Mouse (Mus musculus): ENCODE data around the gene Gprc5b. TPM values are rescaled to one million over a fixed set of nuclear protein-coding genes. Genes with fewer than 3 reads are reported as not detected.

Gprc5b gene
- polyA plus RNA-seq, 1 experiment from 2014 or later = 7.6 TPM

- Histone ChIP-seq H3K27me3 (ENCODE audit: insufficient read depth, low read length) (no peaks in the 10 kb centered on the region), H3K36me3 (ENCODE audit: insufficient read depth) (peaks cover 30% of the 10 kb centered on the region), H3K27ac (ENCODE audit: low read depth) (no peak overlapping the region), H3K4me1 (ENCODE audit: insufficient read depth) (no peaks in the 10 kb centered on the region), H3K9ac (no peak overlapping the region), H3K9me3 (ENCODE audit: low read depth, low read length) (no peaks in the 10 kb centered on the region), H3K4me3 (ENCODE audit: low read depth, low read length) (no peak overlapping the region), H3K4me2 (no peak overlapping the region)
- no peak for TF ChIP-seq CTCF (IDR thresholded peaks at IDR 0.05; ENCODE audit: low read depth)
- DNase-seq (no peak), ATAC-seq (ENCODE audit: insufficient read depth) (no peak)
- WGBS = 63% methylated on average over 8 of the region's 8 CpGs
Observed at GRCm38 (mm10) chr7:118971499-118971898, 23.5 kb downstream of the Gprc5b start.

GRCm38 (mm10) chr7:118968870-118969269 lies 26.1 kb downstream of the Gprc5b start:
- 91% methylated on average over 3 of the region's 3 CpGs for WGBS
- Histone ChIP-seq H3K9me3 (ENCODE audit: low read depth, low read length) (no peaks in the 10 kb centered on the region), H3K4me1 (ENCODE audit: insufficient read depth) (no peaks in the 10 kb centered on the region), H3K27me3 (ENCODE audit: insufficient read depth, low read length) (no peaks in the 10 kb centered on the region), H3K9ac (no peak overlapping the region), H3K36me3 (ENCODE audit: insufficient read depth) (peaks cover 8% of the 10 kb centered on the region; the same call in 1 of the 2 replicates), H3K4me3 (ENCODE audit: low read depth, low read length) (no peak overlapping the region), H3K4me2 (no peak overlapping the region), H3K27ac (ENCODE audit: low read depth) (no peak overlapping the region)
- ATAC-seq (ENCODE audit: insufficient read depth) (no peak), DNase-seq (no peak)
- no peak for TF ChIP-seq CTCF (IDR thresholded peaks at IDR 0.05; ENCODE audit: low read depth)

- 19% methylated on average over 7 of the region's 7 CpGs for WGBS
- no peak for TF ChIP-seq CTCF (IDR thresholded peaks at IDR 0.05; ENCODE audit: low read depth)
- H3K4me1 ChIP-seq (ENCODE audit: insufficient read depth) = no peaks in the 10 kb centered on the region
- no peaks in the 10 kb centered on the region for H3K9me3 ChIP-seq (ENCODE audit: low read depth, low read length)
- no peak overlapping the region for H3K27ac ChIP-seq (ENCODE audit: low read depth)
- no peak overlapping the region for H3K9ac ChIP-seq
- H3K27me3 ChIP-seq (ENCODE audit: insufficient read depth, low read length) = no peaks in the 10 kb centered on the region
- no peak for ATAC-seq (ENCODE audit: insufficient read depth)
- no peaks in the 10 kb centered on the region for H3K36me3 ChIP-seq (ENCODE audit: insufficient read depth)
- no peak overlapping the region for H3K4me3 ChIP-seq (ENCODE audit: low read depth, low read length)
- no peak overlapping the region for H3K4me2 ChIP-seq
- DNase-seq = no peak
Observed at GRCm38 (mm10) chr7:118965198-118965597, 29.8 kb downstream of the Gprc5b start.

GRCm38 (mm10) chr7:118964777-118965176 lies 30.2 kb downstream of the Gprc5b start:
- ATAC-seq (ENCODE audit: insufficient read depth) = no peak

GRCm38 (mm10) chr7:118959209-118959608 lies 35.8 kb downstream of the Gprc5b start:
- peaks cover 3% of the 10 kb centered on the region; the same call in 1 of the 2 replicates for H3K4me1 ChIP-seq (ENCODE audit: insufficient read depth)
- H3K9me3 ChIP-seq (ENCODE audit: low read depth, low read length) = no peaks in the 10 kb centered on the region
- H3K27ac ChIP-seq (ENCODE audit: low read depth) = no peak overlapping the region; the same call in 1 of the 2 replicates
- DNase-seq = no peak
- no peaks in the 10 kb centered on the region for H3K36me3 ChIP-seq (ENCODE audit: insufficient read depth)
- no peak overlapping the region for H3K4me2 ChIP-seq
- H3K9ac ChIP-seq = no peak overlapping the region
- no peak for TF ChIP-seq CTCF (IDR thresholded peaks at IDR 0.05; ENCODE audit: low read depth)
- no peak for ATAC-seq (ENCODE audit: insufficient read depth)
- 63% methylated on average over 7 of the region's 7 CpGs for WGBS
- no peak overlapping the region for H3K4me3 ChIP-seq (ENCODE audit: low read depth, low read length)
- no peaks in the 10 kb centered on the region for H3K27me3 ChIP-seq (ENCODE audit: insufficient read depth, low read length)

More at GRCm38 (mm10) chr7:118964777-118965176, 30.2 kb downstream of the Gprc5b start:
- no peak overlapping the region for H3K9ac ChIP-seq
- no peaks in the 10 kb centered on the region for H3K4me1 ChIP-seq (ENCODE audit: insufficient read depth)
- no peak overlapping the region for H3K27ac ChIP-seq (ENCODE audit: low read depth)
- no peak overlapping the region for H3K4me2 ChIP-seq
- no peaks in the 10 kb centered on the region for H3K27me3 ChIP-seq (ENCODE audit: insufficient read depth, low read length)
- H3K9me3 ChIP-seq (ENCODE audit: low read depth, low read length) = no peaks in the 10 kb centered on the region
- WGBS = 0% methylated on average over 3 of the region's 3 CpGs
- H3K4me3 ChIP-seq (ENCODE audit: low read depth, low read length) = no peak overlapping the region
- no peak for DNase-seq
- no peak for TF ChIP-seq CTCF (IDR thresholded peaks at IDR 0.05; ENCODE audit: low read depth)
- no peaks in the 10 kb centered on the region for H3K36me3 ChIP-seq (ENCODE audit: insufficient read depth)

- Histone ChIP-seq H3K9ac (no peak overlapping the region), H3K36me3 (ENCODE audit: insufficient read depth) (no peaks in the 10 kb centered on the region), H3K27me3 (ENCODE audit: insufficient read depth, low read length) (no peaks in the 10 kb centered on the region), H3K4me3 (ENCODE audit: low read depth, low read length) (no peak overlapping the region), H3K4me2 (no peak overlapping the region), H3K27ac (ENCODE audit: low read depth) (no peak overlapping the region), H3K4me1 (ENCODE audit: insufficient read depth) (peaks cover 3% of the 10 kb centered on the region; the same call in 1 of the 2 replicates), H3K9me3 (ENCODE audit: low read depth, low read length) (no peaks in the 10 kb centered on the region)
- ATAC-seq (ENCODE audit: insufficient read depth) (no peak), DNase-seq (no peak)
- WGBS = 62% methylated on average over 4 of the region's 4 CpGs
- no peak for TF ChIP-seq CTCF (IDR thresholded peaks at IDR 0.05; ENCODE audit: low read depth)
Observed at GRCm38 (mm10) chr7:118956616-118957246, 38.3 kb downstream of the Gprc5b start.

- WGBS = 71% methylated on average over 1 of the region's 1 CpGs
- H3K9me3 ChIP-seq (ENCODE audit: low read depth, low read length) = no peaks in the 10 kb centered on the region
- TF ChIP-seq CTCF (IDR thresholded peaks at IDR 0.05; ENCODE audit: low read depth) = no peak
- no peak overlapping the region for H3K4me3 ChIP-seq (ENCODE audit: low read depth, low read length)
- H3K27ac ChIP-seq (ENCODE audit: low read depth) = no peak overlapping the region
- H3K9ac ChIP-seq = no peak overlapping the region
- no peak overlapping the region for H3K4me2 ChIP-seq
- no peaks in the 10 kb centered on the region for H3K27me3 ChIP-seq (ENCODE audit: insufficient read depth, low read length)
- no peak for ATAC-seq (ENCODE audit: insufficient read depth)
- H3K4me1 ChIP-seq (ENCODE audit: insufficient read depth) = peaks cover 3% of the 10 kb centered on the region; the same call in 1 of the 2 replicates
- DNase-seq = no peak
- H3K36me3 ChIP-seq (ENCODE audit: insufficient read depth) = no peaks in the 10 kb centered on the region
Observed at GRCm38 (mm10) chr7:118954968-118955367, 40.0 kb downstream of the Gprc5b start.

Data from lung, embryonic 14.5 days (tissue).